Mouse (Mus musculus): Measurements from ENCODE around the gene Brpf3. TPM values are rescaled to one million over a fixed set of nuclear protein-coding genes. Genes with fewer than 3 reads are reported as not detected.
A peak's percentile ranks its signal among the peaks of the same experiment; 100 is the strongest.
"Not testable (repeated sequence)": the region's sequence is repeated elsewhere in the genome, so short reads cannot be mapped to it uniquely, and the experiment has no call there.

Brpf3 gene
- polyA plus RNA-seq, 1 experiment from 2014 or later = 31.4 TPM

DNA sequence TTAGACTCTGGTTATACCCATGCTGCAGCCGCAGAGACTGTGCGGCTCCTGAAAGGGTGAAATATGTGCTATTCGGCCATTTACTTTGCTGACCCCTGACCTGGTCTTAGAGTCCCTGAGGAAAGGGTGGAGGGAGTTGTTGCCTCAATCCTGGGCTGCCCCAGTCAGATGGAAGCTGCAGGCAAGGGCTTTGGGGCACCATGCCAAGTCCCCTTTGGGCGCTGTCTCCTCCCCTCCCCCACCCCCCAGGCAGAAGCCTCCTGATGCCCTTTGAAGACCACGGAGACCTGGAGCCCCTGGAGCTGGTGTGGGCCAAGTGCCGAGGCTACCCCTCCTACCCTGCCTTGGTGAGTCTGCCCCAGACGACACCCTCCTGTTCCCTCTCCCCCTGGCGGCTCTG lies 30.2 kb downstream of the Brpf3 start:
- TF ChIP-seq CTCF (IDR thresholded peaks at IDR 0.05) = no peak
- no peaks in the 10 kb centered on the region for H3K27me3 ChIP-seq
- in situ Hi-C loops (cut with MboI; ENCODE audit: low pct_unique_long_range_greater_than_20kb) = no loop called here
- DNase-seq (ENCODE audit: low read depth, low spot score) (no peak), ATAC-seq (no peak)
- ChIA-PET POLR2A (interaction anchor here (1.2 kb wide), 1 partner anchor 16 kb away, joined by 3 read pairs; no protein-coding TSS in a partner anchor), CTCF (interaction anchor here (1.3 to 1.6 kb wide), 3 partner anchors 17 to 49 kb away, joined by 3 read pairs; no protein-coding TSS in a partner anchor)

GRCm38 (mm10) chr17:28832040-28832439 lies 31.1 kb downstream of the Brpf3 start:
- DNase-seq (ENCODE audit: low read depth, low spot score) = no peak
- in situ Hi-C loops (cut with MboI; ENCODE audit: low pct_unique_long_range_greater_than_20kb) = no loop called here
- no peaks in the 10 kb centered on the region for H3K27me3 ChIP-seq
- ChIA-PET CTCF (interaction anchor here (1.5 to 2.3 kb wide), 3 partner anchors 16 to 38 kb away, joined by 3 to 7 read pairs (median 3); no protein-coding TSS in a partner anchor), POLR2A (no interaction called here)
- ATAC-seq = no peak
- no peak for TF ChIP-seq CTCF (IDR thresholded peaks at IDR 0.05)

- TF ChIP-seq CTCF (IDR thresholded peaks at IDR 0.05) = no peak
- ChIA-PET CTCF (interaction anchor here (1.1 to 2.3 kb wide), 2 partner anchors 11 to 22 kb away, joined by 3 to 7 read pairs; no protein-coding TSS in a partner anchor), POLR2A (no interaction called here)
- no peak for DNase-seq (ENCODE audit: low read depth, low spot score)
- no peaks in the 10 kb centered on the region for H3K27me3 ChIP-seq
- ATAC-seq = no peak
- in situ Hi-C loops (cut with MboI; ENCODE audit: low pct_unique_long_range_greater_than_20kb) = no loop called here
Observed at GRCm38 (mm10) chr17:28832875-28833274, 32.0 kb downstream of the Brpf3 start.

- CTCF ChIA-PET = interaction anchor here (1.5 kb wide), 1 partner anchor 35 kb away, joined by 4 read pairs; no protein-coding TSS in a partner anchor
Observed at GRCm38 (mm10) chr17:28834676-28835075, 33.8 kb downstream of the Brpf3 start.

GRCm38 (mm10) chr17:28837840-28838239 lies 37.0 kb downstream of the Brpf3 start:
- ATAC-seq (no peak), DNase-seq (ENCODE audit: low read depth, low spot score) (no peak)
- no peaks in the 10 kb centered on the region for H3K27me3 ChIP-seq
- TF ChIP-seq CTCF (IDR thresholded peaks at IDR 0.05) = no peak
- ChIA-PET POLR2A (no interaction called here), CTCF (no interaction called here)
- in situ Hi-C loops (cut with MboI; ENCODE audit: low pct_unique_long_range_greater_than_20kb) = no loop called here

More at GRCm38 (mm10) chr17:28834676-28835075, 33.8 kb downstream of the Brpf3 start:
- no peak for DNase-seq (ENCODE audit: low read depth, low spot score)
- POLR2A ChIA-PET = no interaction called here
- TF ChIP-seq CTCF (IDR thresholded peaks at IDR 0.05) = no peak
- no peak for ATAC-seq
- no peaks in the 10 kb centered on the region for H3K27me3 ChIP-seq
- in situ Hi-C loops (cut with MboI; ENCODE audit: low pct_unique_long_range_greater_than_20kb) = no loop called here

DNA sequence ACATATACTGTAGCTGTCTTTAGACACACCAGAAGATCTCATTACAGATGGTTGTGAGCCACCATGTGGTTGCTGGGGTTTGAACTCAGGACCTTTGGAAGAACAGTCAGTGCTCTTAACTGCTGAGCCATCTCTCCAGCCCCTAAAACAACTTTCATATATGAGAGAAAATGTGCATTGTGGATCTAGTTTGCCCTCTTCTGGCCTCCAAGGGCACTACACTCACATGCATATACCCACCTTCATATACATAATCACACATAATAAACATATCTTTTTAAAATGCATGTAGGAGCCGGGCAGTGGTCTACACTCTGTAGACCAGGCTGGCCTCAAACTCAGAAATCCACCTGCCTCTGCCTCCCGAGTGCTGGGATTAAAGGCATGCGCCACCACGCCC lies 41.1 kb downstream of the Brpf3 start:
- ATAC-seq; CTCF ChIA-PET; H3K27me3 ChIP-seq; in situ Hi-C loops (cut with MboI; ENCODE audit: low pct_unique_long_range_greater_than_20kb); POLR2A ChIA-PET; DNase-seq (ENCODE audit: low read depth, low spot score): not testable (repeated sequence)

DNA sequence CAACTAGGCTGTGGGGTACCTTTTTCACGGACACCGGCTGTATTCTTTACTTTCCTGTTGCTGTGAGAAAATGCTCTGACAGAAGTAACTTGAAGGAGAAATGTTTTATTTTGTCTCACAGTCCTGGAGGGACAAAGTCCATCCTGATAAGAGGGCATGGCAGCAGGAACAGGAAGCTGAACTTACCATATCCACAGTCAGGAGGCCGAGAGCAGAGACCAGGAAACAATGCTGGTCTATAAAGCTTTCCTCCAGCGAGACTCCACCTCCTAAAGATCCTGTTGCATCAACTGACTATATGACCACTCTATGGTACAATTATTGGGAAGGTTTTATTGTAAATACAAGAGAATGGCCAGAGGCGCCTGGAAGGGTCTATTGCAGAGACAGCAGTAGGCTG lies 42.8 kb downstream of the Brpf3 start:
- no peak for ATAC-seq
- DNase-seq (ENCODE audit: low read depth, low spot score) = no peak
- H3K27me3 ChIP-seq = no peaks in the 10 kb centered on the region
- CTCF ChIA-PET = no interaction called here
- in situ Hi-C loops (cut with MboI; ENCODE audit: low pct_unique_long_range_greater_than_20kb) = no loop called here
- POLR2A ChIA-PET = no interaction called here
- TF ChIP-seq CTCF (IDR thresholded peaks at IDR 0.05) = no peak

DNA sequence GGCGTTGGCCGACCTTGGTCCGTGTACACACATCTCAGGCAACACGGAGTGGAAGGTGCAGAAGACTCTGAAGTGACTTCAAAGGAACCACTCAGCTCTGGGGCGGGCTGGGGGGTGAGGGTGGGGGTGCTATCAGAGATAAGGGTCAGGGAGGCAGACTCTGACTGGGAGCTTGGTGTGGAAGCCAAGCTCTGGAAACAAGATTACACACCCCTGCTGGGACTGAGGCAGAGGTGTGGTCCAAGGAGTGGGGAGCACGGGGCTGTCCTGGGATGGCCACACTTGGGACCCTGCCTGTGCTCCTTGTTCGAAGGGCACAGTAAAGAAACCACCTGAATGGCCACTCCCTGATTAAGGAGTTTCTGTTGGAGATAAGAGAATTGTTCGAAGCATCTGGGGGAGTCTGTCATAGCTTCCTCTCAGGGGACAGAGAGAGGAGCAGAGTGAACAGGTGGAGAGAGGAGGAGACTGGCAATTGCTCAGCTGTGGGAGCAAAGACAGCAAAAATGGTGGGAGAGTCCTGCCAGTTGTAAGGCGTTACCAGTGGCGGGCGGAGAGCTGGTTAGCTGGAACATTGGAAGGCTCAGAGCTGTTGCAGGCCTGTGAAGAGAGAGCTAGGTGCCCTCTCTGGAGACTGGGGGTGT lies 46.2 kb downstream of the Brpf3 start:
- in situ Hi-C loops (cut with MboI; ENCODE audit: low pct_unique_long_range_greater_than_20kb) = no loop called here
- no peak for TF ChIP-seq CTCF (IDR thresholded peaks at IDR 0.05)
- DNase-seq (ENCODE audit: low read depth, low spot score) (no peak), ATAC-seq (no peak)
- ChIA-PET CTCF (interaction anchor here (0.8 kb wide), 1 partner anchor 16 kb away, joined by 3 read pairs; no protein-coding TSS in a partner anchor), POLR2A (interaction anchor here (0.9 kb wide), 1 partner anchor 17 kb away, joined by 3 read pairs; no protein-coding TSS in a partner anchor)
- no peaks in the 10 kb centered on the region for H3K27me3 ChIP-seq

- CTCF ChIA-PET = no interaction called here
- no peak for ATAC-seq
- TF ChIP-seq CTCF (IDR thresholded peaks at IDR 0.05) = no peak
- H3K27me3 ChIP-seq = no peaks in the 10 kb centered on the region
- POLR2A ChIA-PET = no interaction called here
- DNase-seq (ENCODE audit: low read depth, low spot score) = no peak
- in situ Hi-C loops (cut with MboI; ENCODE audit: low pct_unique_long_range_greater_than_20kb) = no loop called here
Observed at GRCm38 (mm10) chr17:28850511-28850910, 49.6 kb downstream of the Brpf3 start.

DNA sequence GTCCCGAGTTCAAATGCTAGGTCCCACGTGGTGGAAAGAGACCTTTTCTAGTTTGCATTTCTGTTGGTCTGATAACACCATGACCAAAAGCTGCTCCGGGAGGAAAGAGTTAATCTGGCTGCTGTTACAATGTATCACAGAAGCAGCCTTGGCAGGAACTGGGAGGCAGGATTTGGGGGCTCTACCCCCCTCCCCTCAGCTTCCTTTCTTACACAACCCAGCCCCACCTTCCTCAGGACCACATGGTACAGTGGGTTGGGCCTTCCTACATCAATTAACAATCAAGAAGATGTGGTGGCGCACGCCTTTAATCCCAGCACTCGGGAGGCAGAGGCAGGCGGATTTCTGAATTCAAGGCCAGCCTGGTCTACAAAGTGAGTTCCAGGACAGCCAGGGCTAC lies 53.5 kb downstream of the Brpf3 start:
- DNase-seq (ENCODE audit: low read depth, low spot score) = no peak
- ChIA-PET POLR2A (no interaction called here), CTCF (interaction anchor here (1.1 to 2.4 kb wide), 5 partner anchors 17 to 72 kb away, joined by 3 to 7 read pairs (median 6); no protein-coding TSS in a partner anchor)
- in situ Hi-C loops (cut with MboI; ENCODE audit: low pct_unique_long_range_greater_than_20kb) = no loop called here
- TF ChIP-seq CTCF (IDR thresholded peaks at IDR 0.05) = no peak
- no peak for ATAC-seq
- H3K27me3 ChIP-seq = no peaks in the 10 kb centered on the region

- peak; percentile 92 for TF ChIP-seq CTCF (IDR thresholded peaks at IDR 0.05)
Observed at GRCm38 (mm10) chr17:28855166-28855885, 54.4 kb downstream of the Brpf3 start.

More at GRCm38 (mm10) chr17:28855166-28855885, 54.4 kb downstream of the Brpf3 start:
- in situ Hi-C loops (cut with MboI; ENCODE audit: low pct_unique_long_range_greater_than_20kb) = no loop called here
- ChIA-PET CTCF (interaction anchor here (0.8 to 2.4 kb wide), 10 partner anchors 15 to 74 kb away, joined by 3 to 7 read pairs (median 4); no protein-coding TSS in a partner anchor), POLR2A (interaction anchor here (0.7 kb wide), 1 partner anchor 36 kb away, joined by 3 read pairs; no protein-coding TSS in a partner anchor)
- H3K27me3 ChIP-seq = no peaks in the 10 kb centered on the region
- ATAC-seq = peak; percentile 69
- DNase-seq (ENCODE audit: low read depth, low spot score) = peak; percentile 68

Measured in Patski (cell line).